Comparison of ENCODE assay signal across 10 mouse cellular contexts in the genomic region with DNA sequence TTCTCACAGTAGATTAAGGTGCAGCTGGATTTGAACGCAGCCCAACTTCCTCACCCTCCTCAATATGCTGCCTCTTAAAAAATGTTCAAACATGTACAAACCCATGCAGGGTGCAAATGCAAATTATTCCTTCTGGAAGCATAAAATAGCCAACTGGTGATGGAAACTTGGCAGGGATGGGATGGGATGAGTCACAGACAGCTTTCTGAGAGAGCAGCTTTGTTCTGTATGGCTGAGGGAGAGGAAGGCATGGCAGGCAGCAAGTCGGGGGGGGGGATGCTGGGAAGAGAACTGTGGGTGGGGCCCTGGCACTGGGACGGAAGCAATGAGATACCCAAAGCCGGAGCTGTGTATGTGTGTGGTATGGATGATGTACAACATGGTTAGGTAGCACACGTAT.
DNase-seq lines count a peak whose midpoint lies in the region; ATAC-seq and TF ChIP-seq lines count a peak whose summit lies in the region.
"Had no signal": no experiment of that assay in that cellular context is flagged by ENCODE, and none has a peak within 500 bp of the region (broad histone marks: within the 10 kb centered on the region; RNA-seq: fewer than 3 reads in every experiment).

No protein-coding gene starts in this region.

- H3K27me3 ChIP-seq in hindbrain, embryonic 13.5 days, result no peaks in the 10 kb centered on the region
- H3K27me3 ChIP-seq: CH12.LX had no signal

- no peak for ATAC-seq in erythroid progenitor cell, adult 5-6 weeks (replicated peaks; ENCODE audit: low FRiP score, poor library complexity, severe bottlenecking)
- ATAC-seq in hindbrain, embryonic 13.5 days (ENCODE audit: low FRiP score), result no peak

- H3K27ac ChIP-seq in left cerebral cortex, adult 2 months, result peak overlapping the region; percentile 78
- H3K27ac ChIP-seq in hindbrain, embryonic 13.5 days, result no peak overlapping the region
- H3K27ac ChIP-seq: liver, embryonic 14.5 days had no signal

- intact Hi-C loops in left cerebral cortex, adult 2 months (cut with DNase I), result loop anchor here (1.0 to 10.0 kb wide), 3 partner anchors 124 to 1049 kb away; no protein-coding TSS in a partner anchor

- no peak overlapping the region for H3K4me3 ChIP-seq in left cerebral cortex, adult 2 months
- H3K4me3 ChIP-seq in hindbrain, embryonic 13.5 days, result no peak overlapping the region

- 92% methylated on average over 5 of the region's 5 CpGs for WGBS in hindbrain, embryonic 13.5 days

- H3K9ac ChIP-seq in hindbrain, embryonic 13.5 days, result no peak overlapping the region
- H3K9ac ChIP-seq: liver, embryonic 14.5 days had no signal

- H3K4me2 ChIP-seq in hindbrain, embryonic 13.5 days, result no peak overlapping the region

- peak; percentile 13 for DNase-seq in gastrocnemius, postnatal 10 days
- DNase-seq in gastrocnemius, adult 8-10 months (ENCODE audit: low spot score in 2 of 2), result no peak
- DNase-seq in brain, embryonic 18.5 days (ENCODE audit: low read depth, low spot score), result peak; percentile 81
- DNase-seq in gastrocnemius, postnatal 25 days, result peak; percentile 12
- DNase-seq in left cerebral cortex, adult 2 months (ENCODE audit: extremely low spot score in 1 of 2, low spot score in 2 of 2), result peak; percentile 55
- DNase-seq in telencephalon, adult 2 months (ENCODE audit: low read depth, low spot score), result peak; percentile 97

- no peaks in the 10 kb centered on the region for H3K36me3 ChIP-seq in hindbrain, embryonic 13.5 days

- H3K4me1 ChIP-seq in hindbrain, embryonic 13.5 days (replicated peaks), result no peaks in the 10 kb centered on the region

- H3K9me3 ChIP-seq in hindbrain, embryonic 13.5 days, result no peaks in the 10 kb centered on the region

- TF ChIP-seq CTCF in left cerebral cortex, adult 2 months (IDR thresholded peaks at IDR 0.05), result no peak

Comparison
In these comparisons a context has a peak if more than half of its experiments do, and no peak if none do; other contexts are left out.
1. DNase-seq: peak in gastrocnemius, postnatal 10 days (single experiment), brain, embryonic 18.5 days (single experiment), gastrocnemius, postnatal 25 days (single experiment), left cerebral cortex, adult 2 months (2 of 2) and telencephalon, adult 2 months (single experiment); none in gastrocnemius, adult 8-10 months (0 of 2).